Mouse (Mus musculus) mesoderm, embryonic 11.5 days (tissue): Measurements from ENCODE around the gene Dbn1.

ENCODE experiments used
- DNase-seq: peaks from one replicate; pipeline ENCODE4 v3.0.0-alpha.2; 2012; ENCODE audit warnings: low read depth, low spot score

Gene Dbn1

DNA sequence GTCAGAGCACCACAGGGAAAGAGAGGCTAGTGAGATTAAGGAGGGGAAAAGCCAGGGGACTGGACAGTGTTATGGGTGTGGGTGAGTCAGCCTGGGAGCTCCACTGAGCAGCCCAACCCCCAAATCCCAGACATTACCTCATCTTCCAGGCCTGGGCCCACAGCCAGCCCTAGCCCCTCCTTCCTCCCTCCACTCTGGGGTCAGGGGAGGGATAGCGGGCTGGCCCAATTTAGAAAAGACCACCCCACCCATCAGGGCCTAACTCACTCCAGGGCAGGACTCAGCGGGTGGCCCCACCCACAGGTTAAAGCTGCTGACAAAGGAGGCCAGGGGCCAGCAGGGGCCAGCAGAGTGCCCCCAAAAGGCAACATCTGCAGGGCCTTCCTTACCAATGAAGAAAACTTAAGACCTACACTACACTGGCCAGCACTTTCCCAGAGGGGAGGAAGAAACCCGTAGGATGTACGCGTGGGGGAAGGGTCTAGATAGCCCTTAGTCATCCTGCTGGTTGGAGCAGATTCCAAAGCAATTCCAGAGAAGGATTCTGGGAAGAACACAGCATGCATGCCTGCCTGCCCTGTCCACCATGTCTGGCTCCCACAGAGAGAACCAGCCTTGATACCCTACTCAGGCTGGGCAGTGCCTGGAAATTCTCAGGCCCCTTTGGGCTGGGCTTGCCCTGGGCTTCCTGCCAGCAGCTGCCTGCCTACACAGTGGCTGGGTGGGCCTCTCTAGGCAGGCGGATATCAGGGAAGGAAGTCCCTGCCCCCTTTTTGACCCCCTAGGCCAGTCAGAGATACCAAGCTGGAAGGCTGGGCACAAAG is 23.0 kb upstream of the Dbn1 start:
- peak; percentile 73 for DNase-seq

DNA sequence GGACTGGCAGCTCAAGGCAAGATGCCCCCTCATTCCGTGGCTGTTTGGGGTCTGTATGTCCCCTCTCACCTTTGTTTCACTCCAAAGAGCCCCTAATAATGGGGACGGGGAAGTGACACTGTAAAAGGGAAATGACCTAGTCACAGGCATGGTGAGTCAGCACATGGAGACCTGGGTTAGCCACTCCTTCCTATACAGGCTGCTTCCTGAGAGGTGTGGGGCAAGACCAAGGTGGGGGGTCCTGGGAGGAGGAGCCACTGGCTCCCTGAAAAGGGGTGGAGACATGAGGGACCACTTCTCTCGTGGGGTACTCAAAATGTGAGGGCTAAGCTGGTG is 22.4 kb upstream of the Dbn1 start:
- no peak for DNase-seq

DNA sequence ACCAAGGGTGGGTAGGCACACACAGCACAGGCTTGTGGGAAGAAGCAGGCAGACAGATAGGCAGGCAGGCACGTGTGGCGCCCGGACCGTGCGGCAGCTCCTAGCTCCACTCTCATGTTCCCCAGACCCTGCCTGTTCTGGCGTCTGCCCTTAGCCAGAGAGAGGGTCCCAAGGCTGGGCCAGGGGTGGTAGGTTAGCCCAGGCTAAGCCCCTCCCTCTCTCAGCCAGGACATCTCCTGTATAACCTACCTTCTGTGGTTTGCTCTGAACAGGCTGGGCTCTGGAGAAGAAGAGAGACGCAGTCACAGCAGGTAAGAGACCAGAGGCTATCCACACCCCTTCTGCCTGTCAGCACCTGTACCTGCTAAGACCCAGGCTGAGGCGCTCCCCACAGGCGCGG is 20.6 kb upstream of the Dbn1 start:
- no peak for DNase-seq

DNA sequence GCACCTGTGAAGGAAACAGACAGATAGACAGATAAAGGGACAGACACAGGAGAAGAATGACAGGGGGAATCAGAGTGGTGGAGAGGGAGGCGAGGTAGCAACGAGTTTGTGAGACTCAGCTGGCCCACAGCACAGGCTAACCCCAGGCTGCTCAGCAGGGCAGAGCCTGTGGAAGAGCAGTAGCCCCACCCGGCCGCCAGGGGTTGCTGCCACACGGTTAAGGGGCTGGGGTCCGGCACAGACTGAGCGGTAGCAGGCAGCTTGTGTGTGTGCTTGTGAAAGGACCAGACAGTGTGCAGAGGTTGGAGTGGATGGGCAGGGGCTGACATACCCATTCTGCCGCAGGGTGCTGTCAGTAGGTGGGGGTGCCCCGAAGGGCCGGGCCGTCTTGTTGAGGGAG is 20.0 kb upstream of the Dbn1 start:
- DNase-seq: no peak

DNA sequence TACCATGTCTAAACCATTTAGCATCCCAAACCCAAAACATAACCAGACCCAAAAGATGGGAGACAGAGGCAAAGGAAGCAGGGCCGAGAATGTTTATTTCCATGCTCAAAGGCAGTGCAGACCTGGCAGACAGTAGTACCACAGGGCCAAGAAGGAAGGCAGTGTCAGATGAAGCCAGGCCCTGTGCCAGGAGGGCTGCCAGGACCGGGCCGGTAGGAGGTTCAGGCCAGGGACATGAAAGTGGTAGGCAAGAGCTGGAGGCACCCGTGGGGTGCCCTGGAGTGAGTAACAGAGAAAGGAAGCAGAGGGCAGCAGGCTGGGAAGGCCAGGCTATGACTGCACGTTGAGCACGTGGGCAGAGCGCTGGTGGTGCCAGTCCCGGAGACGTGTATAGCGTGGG is 18.8 kb upstream of the Dbn1 start:
- no peak for DNase-seq

DNA sequence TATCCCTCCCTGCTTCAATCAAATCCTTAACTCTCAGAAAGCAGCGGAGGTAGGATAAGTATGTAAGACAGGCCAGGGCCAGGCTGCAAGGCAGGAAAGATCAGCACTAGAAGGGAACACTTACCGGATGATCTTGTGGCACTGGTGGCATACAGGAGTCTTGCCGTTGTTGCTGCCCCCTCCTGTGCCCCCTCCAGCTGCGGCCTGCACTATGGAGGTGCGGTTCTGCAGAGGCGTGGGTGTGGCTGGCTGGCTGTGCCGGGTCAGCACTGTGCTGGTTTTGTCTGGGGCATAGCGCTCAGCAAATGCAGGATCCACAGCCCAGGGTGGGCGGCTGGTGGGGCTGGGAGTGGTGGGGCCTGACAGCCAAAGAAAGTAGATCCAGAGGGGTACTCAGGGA is 17.9 kb upstream of the Dbn1 start:
- no peak for DNase-seq

DNA sequence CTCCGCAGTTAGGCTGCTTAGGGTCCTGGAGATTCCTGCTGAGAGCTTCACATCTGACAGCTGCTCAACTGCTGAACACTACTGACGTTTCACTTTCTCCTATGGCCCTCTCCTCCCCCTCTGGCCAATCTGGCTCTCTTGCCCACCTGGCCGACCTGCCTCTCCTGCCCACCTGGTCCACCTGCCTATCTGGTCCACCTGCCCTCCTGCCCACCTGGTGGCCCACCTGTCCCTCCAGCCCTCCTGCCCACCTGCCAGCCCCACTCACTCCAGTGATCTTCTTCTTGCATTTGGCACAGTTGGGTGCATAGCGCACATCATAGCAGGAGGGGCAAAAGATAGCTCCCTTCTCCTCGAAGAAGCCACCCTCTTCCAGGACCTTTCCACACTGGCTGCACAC is 16.5 kb upstream of the Dbn1 start:
- no peak for DNase-seq

DNA sequence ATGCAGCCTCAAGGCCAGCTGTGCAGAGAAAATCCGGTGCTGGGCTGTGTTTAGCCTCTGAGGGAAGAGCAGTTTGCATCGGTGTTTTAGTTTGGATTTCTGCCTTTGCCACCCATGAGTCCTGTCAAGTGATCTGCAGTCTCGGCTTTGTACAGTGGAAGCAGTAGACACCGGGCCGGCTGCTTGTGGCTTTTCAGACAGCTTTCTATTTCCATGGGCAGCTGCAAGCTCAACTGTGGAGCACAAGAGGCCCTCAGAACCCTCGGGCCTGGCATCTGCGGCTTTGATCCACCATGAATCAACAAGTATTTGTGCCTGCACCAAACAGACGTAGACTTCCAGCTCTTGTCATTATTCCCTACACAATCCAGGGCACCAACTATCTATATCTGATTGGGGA is 14.5 kb upstream of the Dbn1 start:
- DNase-seq: no peak

DNA sequence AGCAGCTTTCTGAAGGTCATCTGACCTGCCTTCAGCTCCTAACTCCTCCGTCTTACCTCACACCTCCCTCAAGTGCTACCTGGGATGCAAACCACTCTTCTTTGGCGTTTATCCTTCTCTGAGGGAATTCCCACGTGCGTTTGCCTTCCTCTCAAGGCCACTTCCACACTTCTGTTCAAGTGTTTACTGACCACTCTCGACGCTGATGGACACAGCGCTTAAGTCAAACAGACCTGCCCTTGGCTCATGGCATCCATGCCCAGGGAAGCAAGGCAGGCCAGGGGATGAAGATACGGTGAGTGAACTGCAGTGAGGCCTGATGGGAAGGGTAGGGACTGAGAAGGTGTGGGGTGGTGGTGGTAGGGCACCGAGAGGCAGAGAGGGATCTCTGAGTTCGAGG is 12.7 kb upstream of the Dbn1 start:
- DNase-seq: no peak

DNA sequence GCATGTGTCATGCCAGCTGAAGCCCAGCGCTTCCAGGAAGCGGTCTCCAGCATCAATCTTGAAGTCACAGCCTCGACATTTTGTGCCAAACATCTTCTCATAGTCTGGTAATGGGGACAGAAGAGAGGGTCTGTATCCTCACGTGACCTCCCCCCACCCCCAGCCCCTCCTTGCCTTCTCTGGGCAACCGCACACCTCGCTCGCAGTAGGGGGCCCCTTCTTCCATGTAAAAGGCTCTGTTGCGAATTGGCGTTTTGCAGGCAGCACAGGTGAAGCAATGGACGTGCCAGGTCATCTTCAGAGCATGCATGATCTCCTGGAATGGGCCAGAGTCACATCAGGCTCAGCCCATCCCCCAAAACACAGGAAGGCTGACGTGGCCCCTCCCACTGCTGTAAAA is 11.0 kb upstream of the Dbn1 start:
- DNase-seq: no peak

DNA sequence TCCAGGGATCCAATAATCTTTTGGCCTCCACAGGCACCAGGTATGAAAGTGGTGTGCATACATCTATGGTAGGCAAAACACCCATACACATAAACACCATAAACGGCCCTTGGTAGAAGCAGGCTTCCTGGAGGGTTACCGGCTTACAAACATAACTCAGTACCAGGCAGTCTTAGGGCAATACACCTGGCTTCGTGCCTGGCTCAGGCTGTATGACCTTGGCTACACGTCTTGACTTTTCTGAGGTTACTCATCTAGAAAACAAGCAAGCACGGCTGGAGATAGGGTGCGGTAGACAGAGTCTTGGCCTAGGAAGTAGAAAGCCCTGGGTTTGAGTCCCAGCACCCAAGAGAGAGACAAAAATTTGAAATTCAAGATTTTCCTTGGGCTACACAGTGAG is 8.8 kb upstream of the Dbn1 start:
- no peak for DNase-seq

DNA sequence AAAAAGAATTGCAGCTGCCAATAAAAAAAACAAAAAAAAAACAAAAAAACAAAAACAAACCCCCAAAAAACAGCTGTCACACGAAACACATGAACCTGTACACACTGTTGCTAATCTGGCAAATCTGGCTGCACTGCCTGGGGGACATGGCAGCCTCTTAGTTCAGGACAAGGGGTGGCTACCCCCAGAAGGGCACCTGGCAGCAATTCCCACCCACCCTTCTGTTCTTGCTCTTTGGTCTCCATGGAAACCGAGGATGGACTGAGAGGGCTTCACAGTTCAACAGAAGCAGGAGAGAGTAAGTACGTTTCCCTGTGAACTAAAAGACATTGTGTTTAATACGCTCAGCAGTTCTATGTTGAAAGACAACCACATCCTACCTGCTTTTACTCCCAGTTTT is 7.8 kb upstream of the Dbn1 start:
- no peak for DNase-seq

DNA sequence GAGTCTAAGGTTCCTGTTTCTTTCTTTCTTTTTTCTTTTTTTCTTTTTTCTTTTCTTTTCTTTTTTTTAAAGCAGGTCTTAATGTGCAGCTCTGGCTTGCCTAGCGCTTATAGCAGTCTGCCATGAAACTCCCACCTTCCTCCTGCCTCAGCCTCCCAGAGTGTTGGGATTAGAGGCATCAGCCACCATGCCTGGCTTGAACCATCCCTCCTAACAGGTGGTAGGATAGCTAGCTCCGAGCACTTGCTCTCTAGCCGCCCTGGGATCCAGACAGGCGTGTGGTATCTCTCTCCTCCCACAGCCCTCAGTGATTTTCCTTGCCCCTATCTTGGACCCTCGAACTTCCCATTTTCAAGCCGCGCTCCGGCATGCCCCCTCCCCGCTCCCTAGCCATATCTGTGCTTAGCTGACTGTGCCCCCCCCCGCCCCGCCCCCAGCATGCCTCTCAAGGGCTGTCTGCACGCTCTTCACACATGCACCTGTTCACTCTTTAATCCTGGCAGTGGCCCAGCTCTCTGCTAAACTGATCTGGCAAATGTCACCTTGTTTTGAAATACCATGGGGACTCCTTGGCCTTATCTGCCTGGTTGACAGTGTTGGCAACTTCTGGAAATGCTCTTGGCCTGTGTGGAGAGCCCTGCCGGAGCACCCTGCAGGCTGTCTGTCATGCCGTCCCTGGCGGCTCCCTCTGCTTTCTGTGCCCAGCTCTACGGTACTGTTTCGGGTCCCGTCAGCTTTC is 7.1 kb upstream of the Dbn1 start:
- DNase-seq: no peak

DNA sequence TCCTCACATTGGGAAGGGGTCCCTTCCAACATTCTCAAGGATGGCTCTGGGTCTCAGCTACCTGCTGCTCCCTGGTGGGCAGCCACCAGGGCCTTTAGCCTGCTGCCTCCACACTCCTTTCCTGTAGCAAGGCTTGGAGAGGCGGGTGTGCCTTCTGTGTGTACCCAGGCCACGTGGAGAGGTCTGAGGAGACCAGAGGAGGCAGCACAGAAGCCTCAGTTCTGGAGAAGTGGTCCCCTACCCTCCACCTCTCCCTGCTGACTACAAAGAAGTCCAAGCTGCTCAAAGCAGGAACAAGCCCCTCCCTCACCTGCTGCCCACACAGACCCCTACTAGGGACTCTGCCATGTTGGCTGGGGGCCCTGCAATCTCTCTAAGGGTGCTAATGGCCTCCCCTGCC is 6.3 kb upstream of the Dbn1 start:
- no peak for DNase-seq

DNA sequence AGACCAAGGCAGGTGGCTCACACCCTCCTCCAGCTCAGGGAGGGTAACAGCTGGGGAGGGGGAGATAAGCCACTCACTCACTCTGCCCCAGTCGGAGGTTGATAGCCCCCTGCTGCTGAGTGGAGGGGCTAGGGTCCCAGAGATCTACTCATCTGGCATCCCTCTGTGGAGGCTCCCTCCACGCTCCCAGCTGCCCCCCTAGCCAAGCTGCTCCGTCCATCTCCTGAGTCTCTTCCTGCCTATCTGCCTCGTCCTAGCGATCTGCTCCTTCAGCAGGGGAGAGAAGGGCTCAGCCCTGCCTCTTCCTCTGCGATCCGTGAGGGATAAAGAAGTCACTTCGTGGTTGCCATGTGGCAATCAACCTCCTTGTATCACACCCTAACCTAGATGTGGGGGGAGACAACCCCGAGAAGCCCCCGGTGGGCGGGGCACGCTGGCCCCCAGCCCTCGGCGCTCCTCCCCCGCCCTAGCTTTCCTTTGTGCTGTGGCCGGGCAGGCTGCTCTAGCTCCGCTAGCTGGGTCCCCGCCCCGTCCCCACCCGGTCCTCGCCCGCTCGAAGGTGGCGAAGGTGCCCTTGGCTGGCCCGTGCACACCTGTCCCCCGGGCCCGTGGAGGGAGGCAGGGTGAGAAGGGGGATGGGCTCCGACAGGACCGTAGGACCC is 864 bp downstream of the Dbn1 start:
- DNase-seq: no peak

DNA sequence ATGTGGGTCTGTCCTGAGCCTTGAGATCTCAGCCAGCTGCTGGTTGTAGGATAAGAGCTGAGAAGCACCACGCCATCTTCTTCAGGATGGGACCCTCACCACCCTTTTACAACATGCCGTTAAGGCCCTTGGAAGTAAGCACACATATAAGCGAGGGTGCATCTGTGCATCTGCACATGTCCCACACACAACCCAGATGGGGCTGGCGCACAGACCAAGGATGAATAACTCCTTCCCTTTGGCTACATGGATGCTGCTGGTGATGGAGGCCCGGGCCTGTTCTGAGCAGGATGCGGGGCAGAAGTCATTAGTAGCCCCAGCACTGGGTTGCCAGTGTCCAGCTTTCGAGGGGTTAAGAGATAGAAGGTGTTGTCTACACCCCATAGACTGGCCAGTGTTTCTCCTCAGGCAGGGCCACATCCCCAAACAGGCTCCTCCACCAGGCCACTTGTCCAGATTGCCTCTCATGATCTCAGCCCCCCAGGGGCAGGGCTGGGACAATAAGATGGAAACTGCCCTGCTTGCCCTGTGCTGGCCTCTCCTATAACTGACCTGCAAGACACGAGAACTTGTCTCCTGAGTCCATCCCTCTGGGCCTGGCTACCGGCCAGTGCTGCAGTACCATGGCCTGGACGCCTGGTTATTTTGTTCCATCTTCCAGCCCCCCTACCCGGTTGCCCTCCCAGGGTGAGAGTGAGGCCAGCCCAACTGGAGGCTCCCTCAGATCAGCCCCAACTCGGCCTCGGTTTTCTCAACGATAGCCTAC is 1.7 kb downstream of the Dbn1 start:
- no peak for DNase-seq

DNA sequence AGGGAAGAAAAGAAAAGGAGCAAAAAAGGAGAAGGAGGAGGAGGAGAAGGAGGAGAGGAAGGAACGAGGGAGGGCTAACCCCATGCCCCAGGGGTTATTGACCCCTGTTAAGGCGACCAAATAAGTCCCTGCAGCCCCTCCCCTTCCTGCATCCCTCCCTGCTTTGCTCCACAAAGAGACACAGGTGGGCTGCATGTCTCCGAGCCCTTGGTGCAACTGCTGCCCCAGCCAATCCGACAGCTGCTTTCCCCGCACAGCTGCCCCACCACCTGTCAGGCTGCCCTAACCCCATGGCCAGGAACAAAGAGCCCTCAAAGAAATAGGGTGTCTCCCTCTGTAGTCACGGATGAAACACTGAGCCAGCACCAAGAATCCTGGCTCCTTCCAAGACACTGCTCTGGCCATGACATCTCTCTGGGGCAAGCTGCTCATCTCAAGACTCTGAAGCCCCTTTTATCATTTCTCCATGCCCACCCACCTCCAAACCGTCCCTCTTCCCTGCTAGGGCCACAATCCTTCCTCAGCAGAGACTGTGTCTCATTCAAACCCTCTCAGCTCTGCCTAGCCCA is 3.3 kb downstream of the Dbn1 start:
- no peak for DNase-seq

DNA sequence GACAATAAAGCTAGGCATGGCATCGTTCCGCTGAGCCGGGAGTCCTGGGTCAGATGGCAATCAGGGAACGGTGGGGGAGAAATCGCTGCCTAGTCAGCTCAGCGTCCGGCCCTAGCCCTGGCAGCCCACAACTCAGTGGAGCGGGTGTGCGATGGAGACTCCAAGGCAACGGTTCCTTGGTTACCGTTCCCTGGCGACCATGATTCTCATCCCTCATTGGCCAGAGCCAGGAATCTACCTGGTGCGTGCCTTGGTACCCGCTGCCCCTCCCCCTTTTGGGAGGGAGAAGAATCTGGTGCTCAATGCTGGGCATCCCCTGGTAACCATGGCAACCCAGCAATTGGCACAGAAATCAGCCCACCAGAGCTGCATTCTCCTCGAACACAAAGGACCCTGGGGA is 4.3 kb downstream of the Dbn1 start:
- peak; percentile 79 for DNase-seq

DNA sequence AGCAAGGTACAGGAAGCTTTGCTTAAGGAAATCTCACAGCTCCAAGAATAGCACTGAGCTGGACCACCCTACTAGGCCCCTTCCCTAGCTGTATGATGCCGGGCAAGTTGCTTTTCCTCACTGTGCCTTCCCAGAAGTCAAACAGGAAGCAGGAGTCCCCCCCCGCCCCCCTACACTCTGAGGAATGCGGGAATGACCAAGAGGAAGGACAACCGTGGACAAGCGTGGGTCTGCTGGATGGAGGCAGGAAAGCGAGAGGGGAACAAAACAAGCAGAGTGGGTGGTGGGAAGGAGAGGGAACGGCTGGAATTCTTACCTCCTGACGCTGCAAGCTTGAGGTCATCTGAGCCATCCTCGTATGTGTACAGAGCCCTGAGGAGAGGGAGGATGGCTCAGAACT is 4.8 kb downstream of the Dbn1 start:
- DNase-seq: no peak

DNA sequence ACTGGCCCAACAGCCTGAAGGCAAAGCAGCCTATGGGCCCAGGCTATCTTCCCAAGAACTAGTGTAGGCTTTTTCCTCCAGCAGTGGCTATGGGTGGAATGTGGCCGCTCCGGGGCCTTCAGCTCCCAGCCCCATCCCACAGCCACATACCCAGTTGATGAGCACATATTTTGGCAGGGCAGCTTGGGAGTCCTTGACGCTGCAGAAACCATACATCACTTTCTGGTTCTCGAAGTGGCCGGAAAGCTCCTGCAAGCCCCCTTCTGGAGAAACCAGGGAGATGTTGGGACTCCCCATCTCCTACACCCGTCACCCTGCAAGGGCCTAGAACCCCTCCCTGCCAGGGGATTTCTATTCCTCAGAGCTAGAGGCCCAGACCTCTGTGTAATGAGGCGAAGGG is 5.4 kb downstream of the Dbn1 start:
- no peak for DNase-seq

DNA sequence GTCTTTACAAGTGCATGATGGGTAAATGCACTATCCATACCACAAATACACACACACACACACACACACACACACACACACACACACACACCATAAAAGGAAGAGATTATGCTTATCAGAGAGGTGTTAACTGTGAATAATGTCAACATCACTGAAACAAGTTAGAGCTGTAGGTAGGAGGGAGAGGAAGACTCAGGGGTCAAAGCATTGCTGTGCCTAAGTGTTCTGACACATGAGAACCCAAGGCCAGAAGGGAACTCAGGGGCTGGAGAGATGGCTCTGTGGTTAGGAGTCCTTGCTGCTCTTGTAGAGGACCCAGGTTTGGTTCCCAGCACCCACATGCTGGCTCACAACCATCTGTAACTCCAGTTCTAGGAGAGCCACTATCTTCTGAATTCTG is 8.0 kb downstream of the Dbn1 start:
- no peak for DNase-seq

DNA sequence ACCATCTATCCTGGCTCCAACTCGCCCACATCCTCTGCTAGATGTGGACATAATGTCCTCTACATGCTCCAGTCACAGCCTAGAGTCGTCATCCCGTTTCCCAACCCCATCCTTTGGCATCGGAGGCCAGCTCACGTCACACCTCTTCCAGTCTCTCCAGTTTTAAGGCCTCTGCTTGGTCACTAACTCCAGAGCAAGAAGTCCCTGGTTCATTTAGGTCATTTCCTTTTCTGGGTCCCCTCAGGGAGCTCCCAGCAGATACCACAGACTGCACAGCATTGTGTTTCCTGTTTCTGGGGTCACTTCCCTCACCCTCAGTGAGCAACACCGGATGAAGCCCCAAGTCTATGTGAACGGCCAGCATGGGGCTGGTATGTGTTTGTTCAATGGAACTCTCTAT is 8.9 kb downstream of the Dbn1 start:
- no peak for DNase-seq
